In genomic region chr13:35995231-35995630, GRCm38 (mm10) we compare ENCODE assay signal across 22 mouse cellular contexts. TPM values are rescaled to one million over a fixed set of nuclear protein-coding genes. Genes with fewer than 3 reads are reported as not detected.
DNase-seq lines count a peak whose midpoint lies in the region; ATAC-seq and TF ChIP-seq lines count a peak whose summit lies in the region.
"Had no signal": no experiment of that assay in that cellular context is flagged by ENCODE, and none has a peak within 500 bp of the region (broad histone marks: within the 10 kb centered on the region; RNA-seq: fewer than 3 reads in every experiment).

No protein-coding gene starts in this region.

- peak overlapping the region; percentile 69 for H3K27ac ChIP-seq in heart, embryonic 15.5 days
- H3K27ac ChIP-seq in lung, embryonic 15.5 days = peak overlapping the region; percentile 77
- H3K27ac ChIP-seq in heart, postnatal 0 days (ENCODE audit: low read depth) = peak overlapping the region; percentile 63
- H3K27ac ChIP-seq: forebrain, embryonic 12.5 days; neural tube, embryonic 15.5 days had no signal

- ATAC-seq in heart, embryonic 15.5 days (replicated peaks; ENCODE audit: insufficient number of reproducible peaks, insufficient read depth, low FRiP score, low read depth) = no peak
- ATAC-seq in lung, embryonic 15.5 days (ENCODE audit: borderline replicate concordance, extremely low read depth, low FRiP score, low TSS enrichment) = no peak
- no peak for ATAC-seq in heart, postnatal 0 days (ENCODE audit: insufficient read depth, low read depth)
- ATAC-seq: midbrain, embryonic 16.5 days had no signal

- H3K36me3 ChIP-seq in heart, embryonic 15.5 days = no peaks in the 10 kb centered on the region
- no peaks in the 10 kb centered on the region for H3K36me3 ChIP-seq in lung, embryonic 15.5 days
- H3K36me3 ChIP-seq in heart, postnatal 0 days (replicated peaks; ENCODE audit: control insufficient read depth, insufficient read depth, low read length) = no peaks in the 10 kb centered on the region
- H3K36me3 ChIP-seq: forebrain, embryonic 12.5 days; neural tube, embryonic 15.5 days had no signal

- intact Hi-C loops in heart, postnatal 25 days (cut with DNase I) = no loop called here

- no peak for TF ChIP-seq CTCF in heart, postnatal 0 days (IDR thresholded peaks at IDR 0.05; ENCODE audit: low read depth)

- peaks cover 53% of the 10 kb centered on the region for H3K4me1 ChIP-seq in heart, embryonic 15.5 days (replicated peaks)
- H3K4me1 ChIP-seq in lung, embryonic 15.5 days = peaks cover 30% of the 10 kb centered on the region
- H3K4me1 ChIP-seq in heart, postnatal 0 days (ENCODE audit: control insufficient read depth, insufficient read depth) = peaks cover 49% of the 10 kb centered on the region

- no peak for TF ChIP-seq EP300 in heart, postnatal 0 days (IDR thresholded peaks at IDR 0.05; ENCODE audit: low read depth)

- no peaks in the 10 kb centered on the region for H3K27me3 ChIP-seq in heart, embryonic 15.5 days
- no peaks in the 10 kb centered on the region for H3K27me3 ChIP-seq in lung, embryonic 15.5 days
- no peaks in the 10 kb centered on the region for H3K27me3 ChIP-seq in heart, postnatal 0 days (ENCODE audit: control insufficient read depth, insufficient read depth, low read length)
- H3K27me3 ChIP-seq: CH12.LX; forebrain, embryonic 12.5 days; neural tube, embryonic 15.5 days had no signal

- WGBS in heart, embryonic 15.5 days = 72% methylated on average over 3 of the region's 3 CpGs
- WGBS in lung, embryonic 15.5 days = 88% methylated on average over 3 of the region's 3 CpGs
- WGBS in heart, postnatal 0 days = 78% methylated on average over 3 of the region's 3 CpGs

- H3K9ac ChIP-seq in heart, embryonic 15.5 days = no peak overlapping the region
- H3K9ac ChIP-seq in lung, embryonic 15.5 days = no peak overlapping the region
- no peak overlapping the region for H3K9ac ChIP-seq in heart, postnatal 0 days (replicated peaks; ENCODE audit: low read depth, low read length)
- H3K9ac ChIP-seq: forebrain, embryonic 12.5 days; neural tube, embryonic 15.5 days had no signal

- DNase-seq in heart, adult 11 months = peak; percentile 79
- DNase-seq in heart, postnatal 25 days (ENCODE audit: low spot score) = no peak
- no peak for DNase-seq in heart, adult 9 months (ENCODE audit: low spot score in 2 of 2)
- no peak for DNase-seq in lung, adult 18-20 months
- no peak for DNase-seq in heart, postnatal 0 days (ENCODE audit: low spot score)
- DNase-seq: cerebellum, adult 9-10 months; gastrocnemius, postnatal 10 days; kidney, adult 11 months; kidney, postnatal 10 days; lung, adult 2 months; right cerebral cortex, postnatal 25 days; thymus, postnatal 4 days had no signal

- H3K4me2 ChIP-seq in heart, embryonic 15.5 days = no peak overlapping the region
- no peak overlapping the region for H3K4me2 ChIP-seq in lung, embryonic 15.5 days
- H3K4me2 ChIP-seq in heart, postnatal 0 days (ENCODE audit: low read depth, low read length) = no peak overlapping the region
- H3K4me2 ChIP-seq: forebrain, embryonic 12.5 days; neural tube, embryonic 15.5 days had no signal

- H3K4me3 ChIP-seq in heart, embryonic 15.5 days = no peak overlapping the region
- no peak overlapping the region for H3K4me3 ChIP-seq in lung, embryonic 15.5 days
- no peak overlapping the region for H3K4me3 ChIP-seq in heart, postnatal 0 days (ENCODE audit: low read depth, low read length)
- H3K4me3 ChIP-seq: forebrain, embryonic 12.5 days; neural tube, embryonic 15.5 days had no signal

- H3K9me3 ChIP-seq in heart, embryonic 15.5 days (replicated peaks) = no peaks in the 10 kb centered on the region
- H3K9me3 ChIP-seq in lung, embryonic 15.5 days = no peaks in the 10 kb centered on the region
- no peaks in the 10 kb centered on the region for H3K9me3 ChIP-seq in heart, postnatal 0 days (replicated peaks; ENCODE audit: control insufficient read depth, low read length)
- H3K9me3 ChIP-seq: forebrain, embryonic 12.5 days; neural tube, embryonic 15.5 days had no signal

RNA-seq across cellular contexts. Expression of gene Ppp1r3g, which starts 36.6 kb away (rescaled TPM):
- under 1 TPM; 0.45 to 0.47 TPM for total RNA-seq in heart, postnatal 25 days (2021)
- 4.9 and 5.1 TPM in 2 replicates for polyA plus RNA-seq in heart, embryonic 15.5 days (2015; fragmentation: Nextera tagmentation; extraction: Ambion mirVana)
- 0.69 and 1.4 TPM in 2 replicates for polyA plus RNA-seq in lung, embryonic 15.5 days (2015; fragmentation: Nextera tagmentation; extraction: Ambion mirVana)
- 2.7 and 11.8 TPM in 2 replicates for total RNA-seq in heart, postnatal 0 days (2014; rRNA removed; ENCODE audit: low replicate concordance)
- 2.5 TPM in 2 replicates for polyA plus RNA-seq in heart, postnatal 0 days (2015; fragmentation: Nextera tagmentation; extraction: Ambion mirVana)
- total RNA-seq: CH12.LX; gastrocnemius, postnatal 10 days; hematopoietic stem cell, adult 5-6 weeks; megakaryocyte progenitor cell, adult 5-6 weeks; MEL had no signal
- polyA plus RNA-seq: lung, adult 2 months; spleen, adult 2 months had no signal
